Mouse (Mus musculus): ENCODE measurements around the gene Raph1. TPM values are rescaled to one million over a fixed set of nuclear protein-coding genes. Genes with fewer than 3 reads are reported as not detected.
"Not testable (repeated sequence)": the region's sequence is repeated elsewhere in the genome, so short reads cannot be mapped to it uniquely, and the experiment has no call there.

Gene Raph1
- polyA plus RNA-seq, 1 experiment from 2014 or later: 37.8 TPM

DNA sequence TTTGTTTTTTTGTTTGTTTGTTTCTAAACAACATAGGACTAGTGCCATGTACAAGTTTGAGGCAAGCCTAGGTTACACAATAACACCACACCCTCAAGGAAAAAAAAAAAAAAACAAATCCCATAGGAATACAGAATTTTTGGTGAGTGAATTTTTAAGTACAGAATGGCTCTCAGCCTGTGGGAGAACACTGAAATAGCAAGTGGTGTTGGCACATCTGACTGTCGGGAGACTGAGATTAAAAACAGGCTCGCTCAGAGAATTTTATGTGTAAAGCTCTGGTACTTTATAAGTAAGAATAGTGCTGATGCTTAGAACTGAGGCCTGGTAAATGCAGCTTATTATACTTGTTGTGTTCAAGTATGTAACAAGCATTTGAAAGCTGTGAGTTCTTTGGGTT, 97.4 kb downstream of the Raph1 start:
- ATAC-seq (ENCODE audit: low FRiP score, low TSS enrichment): no peak
- Histone ChIP-seq H3K4me1 (ENCODE audit: insufficient read depth, low read length) (no peaks in the 10 kb centered on the region), H3K4me2 (replicated peaks; ENCODE audit: low read depth, low read length) (no peak overlapping the region), H3K4me3 (ENCODE audit: low read length) (no peak overlapping the region), H3K9ac (replicated peaks; ENCODE audit: low read length) (no peak overlapping the region), H3K27ac (ENCODE audit: low read length) (no peak overlapping the region), H3K36me3 (ENCODE audit: insufficient read depth, low read length) (peaks cover 21% of the 10 kb centered on the region), H3K9me3 (ENCODE audit: low read length) (no peaks in the 10 kb centered on the region), H3K27me3 (ENCODE audit: insufficient read depth, low read length) (no peaks in the 10 kb centered on the region)
- 94% methylated on average over 2 of the region's 2 CpGs for WGBS

DNA sequence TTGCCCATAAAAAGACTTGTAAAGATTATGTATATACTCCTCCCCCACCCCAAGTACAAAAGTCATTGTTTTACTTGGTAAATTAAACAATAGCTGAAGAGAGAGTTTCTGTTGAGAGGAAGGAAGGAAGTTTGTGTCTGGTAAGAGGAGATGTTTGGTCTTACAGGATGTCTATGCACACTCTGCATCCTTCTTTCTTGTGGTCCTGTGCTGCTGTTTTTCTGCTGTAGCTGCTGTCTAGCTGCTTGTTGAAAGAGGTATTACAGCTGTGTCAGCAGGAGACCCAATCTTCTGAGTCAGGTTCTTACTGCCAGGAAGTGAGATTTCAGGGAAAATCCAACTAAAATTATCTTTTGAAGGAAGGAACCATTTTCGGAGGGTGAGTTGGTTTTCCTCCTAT, 106.3 kb downstream of the Raph1 start:
- Histone ChIP-seq H3K9me3 (ENCODE audit: low read length) (no peaks in the 10 kb centered on the region), H3K27ac (ENCODE audit: low read length) (peak overlapping the region; percentile 44; the same call in 1 of the 2 replicates), H3K36me3 (ENCODE audit: insufficient read depth, low read length) (peaks cover 14% of the 10 kb centered on the region; the same call in 1 of the 2 replicates), H3K27me3 (ENCODE audit: insufficient read depth, low read length) (no peaks in the 10 kb centered on the region), H3K4me1 (ENCODE audit: insufficient read depth, low read length) (no peaks in the 10 kb centered on the region), H3K9ac (replicated peaks; ENCODE audit: low read length) (no peak overlapping the region), H3K4me2 (replicated peaks; ENCODE audit: low read depth, low read length) (no peak overlapping the region), H3K4me3 (ENCODE audit: low read length) (no peak overlapping the region)
- ATAC-seq (ENCODE audit: low FRiP score, low TSS enrichment): no peak
- WGBS: 71% methylated on average over 1 of the region's 1 CpGs

DNA sequence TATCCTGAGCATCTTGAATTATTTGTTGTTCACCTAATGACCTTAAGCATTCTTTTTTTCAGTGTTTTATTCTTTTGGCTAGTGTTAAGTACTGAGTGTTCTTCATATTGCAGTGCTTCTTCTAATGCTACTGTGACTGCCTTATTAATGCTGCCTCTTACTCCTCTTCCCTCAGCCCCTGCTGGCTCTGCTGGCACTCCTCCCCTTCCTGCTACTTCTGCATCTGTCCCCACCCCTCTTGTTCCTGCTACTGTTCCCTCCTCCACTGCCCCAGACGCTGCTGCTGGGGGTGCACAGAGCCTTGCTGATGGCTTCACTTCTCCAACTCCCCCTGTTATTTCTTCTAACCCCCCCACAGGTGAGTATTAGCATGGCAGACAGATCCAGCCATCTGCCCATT, 117.0 kb downstream of the Raph1 start:
- Histone ChIP-seq H3K9me3 (ENCODE audit: low read length) (no peaks in the 10 kb centered on the region), H3K4me1 (ENCODE audit: insufficient read depth, low read length) (no peaks in the 10 kb centered on the region), H3K36me3 (ENCODE audit: insufficient read depth, low read length) (peaks cover 35% of the 10 kb centered on the region), H3K27ac (ENCODE audit: low read length) (no peak overlapping the region), H3K4me3 (ENCODE audit: low read length) (no peak overlapping the region), H3K4me2 (replicated peaks; ENCODE audit: low read depth, low read length) (no peak overlapping the region), H3K9ac (replicated peaks; ENCODE audit: low read length) (no peak overlapping the region), H3K27me3 (ENCODE audit: insufficient read depth, low read length) (no peaks in the 10 kb centered on the region)
- 25% methylated on average over 1 of the region's 1 CpGs for WGBS
- no peak for ATAC-seq (ENCODE audit: low FRiP score, low TSS enrichment)

DNA sequence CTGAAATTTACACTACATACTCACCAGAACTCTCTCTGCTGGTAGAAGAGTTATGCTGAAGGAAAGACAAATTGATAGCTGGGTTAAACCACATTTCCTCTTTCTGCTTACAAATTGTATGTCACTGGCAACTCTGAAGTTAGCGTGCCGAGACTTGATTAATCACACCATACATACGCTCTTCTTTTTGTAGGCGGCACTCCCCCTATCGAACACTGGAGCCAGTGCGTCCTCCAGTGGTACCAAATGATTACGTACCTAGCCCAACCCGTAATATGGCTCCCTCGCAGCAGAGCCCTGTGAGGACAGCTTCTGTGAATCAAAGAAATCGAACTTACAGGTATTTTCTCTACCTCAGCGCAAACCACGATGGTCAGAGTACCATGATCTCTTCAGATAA, 119.8 kb downstream of the Raph1 start:
- no peak overlapping the region for H3K27ac ChIP-seq (ENCODE audit: low read length)
- no peak overlapping the region for H3K4me2 ChIP-seq (replicated peaks; ENCODE audit: low read depth, low read length)
- no peaks in the 10 kb centered on the region for H3K4me1 ChIP-seq (ENCODE audit: insufficient read depth, low read length)
- 78% methylated on average over 12 of the region's 12 CpGs for WGBS
- H3K4me3 ChIP-seq (ENCODE audit: low read length): no peak overlapping the region
- no peaks in the 10 kb centered on the region for H3K9me3 ChIP-seq (ENCODE audit: low read length)
- H3K27me3 ChIP-seq (ENCODE audit: insufficient read depth, low read length): no peaks in the 10 kb centered on the region
- H3K36me3 ChIP-seq (ENCODE audit: insufficient read depth, low read length): peaks cover 29% of the 10 kb centered on the region
- no peak for ATAC-seq (ENCODE audit: low FRiP score, low TSS enrichment)
- no peak overlapping the region for H3K9ac ChIP-seq (replicated peaks; ENCODE audit: low read length)

DNA sequence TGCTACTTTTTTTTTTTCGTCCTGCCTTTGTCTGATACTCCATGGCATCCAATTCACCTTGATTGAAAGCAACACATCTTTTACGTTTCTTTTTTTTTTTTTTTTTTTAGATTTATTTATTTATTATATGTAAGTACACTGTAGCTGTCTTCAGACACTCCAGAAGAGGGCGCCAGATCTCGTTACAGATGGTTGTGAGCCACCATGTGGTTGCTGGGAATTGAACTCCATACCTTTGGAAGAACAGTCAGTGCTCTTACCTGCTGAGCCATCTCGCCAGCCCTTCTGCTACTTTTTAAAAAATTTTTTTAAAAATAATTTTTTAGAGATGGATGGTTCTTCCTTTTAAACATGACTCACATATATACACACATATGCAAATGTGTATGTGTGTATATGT, 125.5 kb downstream of the Raph1 start:
- peaks cover 13% of the 10 kb centered on the region; the same call in 1 of the 2 replicates for H3K36me3 ChIP-seq (ENCODE audit: insufficient read depth, low read length)
- H3K4me1 ChIP-seq (ENCODE audit: insufficient read depth, low read length); H3K9me3 ChIP-seq (ENCODE audit: low read length); H3K9ac ChIP-seq (replicated peaks; ENCODE audit: low read length); H3K4me2 ChIP-seq (replicated peaks; ENCODE audit: low read depth, low read length); H3K27ac ChIP-seq (ENCODE audit: low read length); H3K4me3 ChIP-seq (ENCODE audit: low read length); ATAC-seq (ENCODE audit: low FRiP score, low TSS enrichment); H3K27me3 ChIP-seq (ENCODE audit: insufficient read depth, low read length): not testable (repeated sequence)
- WGBS: 81% methylated on average over 5 of the region's 5 CpGs

DNA sequence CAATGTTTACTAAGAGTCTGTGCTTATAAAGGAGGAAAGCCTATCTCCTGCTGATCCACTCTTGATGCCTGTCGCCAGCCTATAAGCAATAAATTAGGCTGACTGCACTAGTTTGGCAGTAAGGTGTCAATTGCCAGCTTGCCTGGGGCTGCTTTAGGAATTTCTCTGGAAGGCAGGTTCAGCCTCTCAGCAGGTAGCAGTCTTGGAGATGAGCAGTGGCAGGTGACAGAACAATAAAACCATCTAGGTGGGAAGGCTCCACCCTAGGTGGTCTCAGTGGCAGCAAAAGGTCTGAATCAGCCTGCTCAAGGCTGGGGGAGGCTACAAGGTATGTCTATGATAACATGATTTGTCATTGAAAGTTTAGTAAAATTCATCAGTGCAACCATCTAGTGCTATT, 134.4 kb downstream of the Raph1 start:
- ATAC-seq (ENCODE audit: low FRiP score, low TSS enrichment): no peak
- peaks cover 7% of the 10 kb centered on the region; the same call in 1 of the 2 replicates for H3K36me3 ChIP-seq (ENCODE audit: insufficient read depth, low read length)
- H3K4me1 ChIP-seq (ENCODE audit: insufficient read depth, low read length): no peaks in the 10 kb centered on the region
- H3K4me3 ChIP-seq (ENCODE audit: low read length): no peak overlapping the region
- WGBS: 24% methylated on average over 1 of the region's 1 CpGs
- no peak overlapping the region for H3K27ac ChIP-seq (ENCODE audit: low read length)
- H3K27me3 ChIP-seq (ENCODE audit: insufficient read depth, low read length): no peaks in the 10 kb centered on the region
- no peak overlapping the region for H3K9ac ChIP-seq (replicated peaks; ENCODE audit: low read length)
- H3K4me2 ChIP-seq (replicated peaks; ENCODE audit: low read depth, low read length): no peak overlapping the region
- H3K9me3 ChIP-seq (ENCODE audit: low read length): 0 out of 2 replicates have a peak, but pooled peaks cover 5% of the 10 kb centered on the region

Small RNAs within 50 kb of the gene (microRNA-seq; reads per million reads assigned to microRNA genes)
- not detected for gene Gm23762

Other genes with a start within 250 kb of the Raph1 start
- 20.8 and 30.8 TPM in 2 replicates for gene Cyp20a1, start 223.8 kb downstream of the Raph1 start, polyA plus RNA-seq (2015; fragmentation: Nextera tagmentation; extraction: Ambion mirVana)
- gene Abi2, start 157.5 kb downstream of the Raph1 start, polyA plus RNA-seq (2015; fragmentation: Nextera tagmentation; extraction: Ambion mirVana): 25.4 and 34.8 TPM in 2 replicates
- 0.17 and 0.24 TPM in 2 replicates for gene Cd28, start 149.7 kb upstream of the Raph1 start, polyA plus RNA-seq (2015; fragmentation: Nextera tagmentation; extraction: Ambion mirVana)